Mouse (Mus musculus): ENCODE results near the gene Zbtb18.

- TF ChIP-seq CTCF (IDR thresholded peaks at IDR 0.05; ENCODE audit: control insufficient read depth, insufficient read depth, insufficient replicate concordance, low read depth, low read length) (no peak), POLR2A (IDR thresholded peaks at IDR 0.05; ENCODE audit: control insufficient read depth, low read depth, low read length) (no peak)
Measured at GRCm38 (mm10) chr1:177429067-177429466, 13.1 kb upstream of the Zbtb18 start.

Data from testis, adult 2 months (tissue).